Mouse (Mus musculus): ENCODE results near the gene Hes6. TPM values are rescaled to one million over a fixed set of nuclear protein-coding genes. Genes with fewer than 3 reads are reported as not detected.

Hes6 gene
- total RNA-seq (2021): 1 to 10 TPM; 6.0 to 6.4 TPM
- long read RNA-seq, experiment 1, transcript Hes6-201 (4 exons, 1,335 nt): major isoform, 6 of 9 reads
- long read RNA-seq, experiment 1, partial matches to known transcripts: 0 of 9 reads
- long read RNA-seq, experiment 1, other reads (novel, unspliced or antisense): 2 of 9 reads
- long read RNA-seq, experiment 2, transcript Hes6-201 (4 exons, 1,335 nt): major isoform, 6 of 9 reads
- long read RNA-seq, experiment 2, partial matches to known transcripts: 0 of 9 reads
- long read RNA-seq, experiment 2, other reads (novel, unspliced or antisense): 1 of 9 reads

- DNase-seq (ENCODE audit: low spot score): peak; percentile 81
Measured at GRCm38 (mm10) chr1:91413898-91414594, at the start of gene Hes6. Gene Hes6, minus strand, starts transcription at chr1:91414038.

GRCm38 (mm10) chr1:91463336-91463995, 49.6 kb upstream of the Hes6 start:
- DNase-seq (ENCODE audit: low spot score): no peak

- DNase-seq (ENCODE audit: low spot score): no peak
Measured at GRCm38 (mm10) chr1:91460564-91460963, 46.7 kb upstream of the Hes6 start.

- no peak for DNase-seq (ENCODE audit: low spot score)
Measured at GRCm38 (mm10) chr1:91460069-91460468, 46.2 kb upstream of the Hes6 start.

- DNase-seq (ENCODE audit: low spot score): peak; percentile 99
Measured at GRCm38 (mm10) chr1:91459059-91459809, 45.4 kb upstream of the Hes6 start, which contains the start of gene Per2. Gene Per2, minus strand, starts transcription at chr1:91459324.

- peak; percentile 38 for DNase-seq (ENCODE audit: low spot score)
Measured at GRCm38 (mm10) chr1:91458223-91458861, 44.5 kb upstream of the Hes6 start.

GRCm38 (mm10) chr1:91457698-91458097, 43.9 kb upstream of the Hes6 start:
- peak; percentile 54 for DNase-seq (ENCODE audit: low spot score)

- DNase-seq (ENCODE audit: low spot score): no peak
Measured at GRCm38 (mm10) chr1:91457116-91457515, 43.3 kb upstream of the Hes6 start.

GRCm38 (mm10) chr1:91456301-91456801, 42.5 kb upstream of the Hes6 start:
- peak; percentile 75 for DNase-seq (ENCODE audit: low spot score)

- DNase-seq (ENCODE audit: low spot score): peak; percentile 75
Measured at GRCm38 (mm10) chr1:91455661-91456161, 41.9 kb upstream of the Hes6 start.

GRCm38 (mm10) chr1:91454927-91455326, 41.1 kb upstream of the Hes6 start:
- DNase-seq (ENCODE audit: low spot score): no peak

- no peak for DNase-seq (ENCODE audit: low spot score)
Measured at GRCm38 (mm10) chr1:91454366-91454765, 40.5 kb upstream of the Hes6 start.

GRCm38 (mm10) chr1:91453932-91454331, 40.1 kb upstream of the Hes6 start:
- no peak for DNase-seq (ENCODE audit: low spot score)

- DNase-seq (ENCODE audit: low spot score): no peak
Measured at GRCm38 (mm10) chr1:91451547-91452084, 37.8 kb upstream of the Hes6 start.

- peak; percentile 76 for DNase-seq (ENCODE audit: low spot score)
Measured at GRCm38 (mm10) chr1:91450851-91451250, 37.0 kb upstream of the Hes6 start.

GRCm38 (mm10) chr1:91448688-91449087, 34.9 kb upstream of the Hes6 start:
- DNase-seq (ENCODE audit: low spot score): no peak

- no peak for DNase-seq (ENCODE audit: low spot score)
Measured at GRCm38 (mm10) chr1:91446511-91446910, 32.7 kb upstream of the Hes6 start.

- DNase-seq (ENCODE audit: low spot score): peak; percentile 90
Measured at GRCm38 (mm10) chr1:91446060-91446459, 32.2 kb upstream of the Hes6 start.

- peak; percentile 53 for DNase-seq (ENCODE audit: low spot score)
Measured at GRCm38 (mm10) chr1:91444841-91445830, 31.3 kb upstream of the Hes6 start.
